Mouse (Mus musculus) cortical plate, adult 2 months (tissue): ENCODE data around the gene Neurl1a.

Source experiments
- CTCF ChIP-seq: fragments of 200-500 bp; IDR thresholded peaks from 2 replicates; pipeline ENCODE4 v1.5.1; 2011; ENCODE audit warnings: mild to moderate bottlenecking, control low read depth, low read length; ENCODE audit not compliant: insufficient read depth; ENCODE audit errors: extremely low read depth
- POLR2A ChIP-seq: fragments of 200-500 bp; IDR thresholded peaks from 2 replicates; pipeline ENCODE4 v1.6.1; 2011; ENCODE audit warnings: mild to moderate bottlenecking, low read length, control low read depth; ENCODE audit not compliant: insufficient read depth; ENCODE audit errors: extremely low read depth

GRCm38 (mm10) chr19:47225791-47226190 is 47.2 kb downstream of the Neurl1a start:
- TF ChIP-seq POLR2A (no peak), CTCF (no peak)
